Mouse (Mus musculus): Measurements from ENCODE around the gene Gjb2. TPM values are rescaled to one million over a fixed set of nuclear protein-coding genes. Genes with fewer than 3 reads are reported as not detected.

Gene Gjb2
- polyA plus RNA-seq (2017; shearing (Covaris generic)), result not detected

GRCm38 (mm10) chr14:57104106-57105023 is at the start of gene Gjb2:
Gjb2 (minus strand) TSS chr14:57104702.

GRCm38 (mm10) chr14:57133161-57133661 is 28.7 kb upstream of the Gjb2 start, which contains the start of gene Gjb6:
Gjb6 (minus strand) TSS chr14:57133611.

GRCm38 (mm10) chr14:57115823-57116544 is 11.5 kb upstream of the Gjb2 start, which contains the start of gene Gm4491:
Gm4491 (minus strand) TSS chr14:57115883.

GRCm38 (mm10) chr14:57057563-57058321 is 46.8 kb downstream of the Gjb2 start, which contains the start of gene Gja3:
Gja3 (minus strand) TSS chr14:57058100.

Other genes with a start within 250 kb of the Gjb2 start
- gene Zmym2, start 218.0 kb downstream of the Gjb2 start, polyA plus RNA-seq (2017; shearing (Covaris generic)), result 65.9 TPM
- not detected for gene Gja3, start 46.6 kb downstream of the Gjb2 start, polyA plus RNA-seq (2017; shearing (Covaris generic))
- gene Gm4491, start 11.2 kb upstream of the Gjb2 start, polyA plus RNA-seq (2017; shearing (Covaris generic)), result not detected
- gene Gjb6, start 28.9 kb upstream of the Gjb2 start, polyA plus RNA-seq (2017; shearing (Covaris generic)), result not detected

Measured in effector memory CD4-positive, alpha-beta T cell, adult 7 months (primary cell).